Mouse (Mus musculus) lung, adult 2 months (tissue): ENCODE data around the gene Sprr2a3. TPM values are rescaled to one million over a fixed set of nuclear protein-coding genes. Genes with fewer than 3 reads are reported as not detected.
"Not testable (repeated sequence)": the region's sequence is repeated elsewhere in the genome, so short reads cannot be mapped to it uniquely, and the experiment has no call there.

Experiments
- DNase-seq: peaks from one replicate; pipeline ENCODE4 v3.0.0; 2022
- H3K4me1 ChIP-seq: fragments of 200-500 bp; 2 replicates; pipeline ENCODE4 v1.6.1; 2011; ENCODE audit warnings: low read length; ENCODE audit not compliant: control insufficient read depth, insufficient read depth
- H3K4me3 ChIP-seq: fragments of 200-500 bp; replicated peaks from 2 replicates; pipeline ENCODE3; 2011; ENCODE audit warnings: low read depth, mild to moderate bottlenecking, control low read depth, low read length; ENCODE audit errors: extremely low read depth
- WGBS: fragments of 180-500 bp; shearing (Covaris S2); methylation state at CpG from one replicate; pipeline ENCODE4 v1.1.7; 2018; 5-methylcytosine and 5-hydroxymethylcytosine counted together
- polyA plus RNA-seq: library from polyadenylated mRNA; depleted of rRNA; stranded (reverse); fragments of >200 nt; gene quantifications from 2 replicates; pipeline ENCODE4 v1.2.3, GENCODE M21; 2012; rRNA removed

Sprr2a3 gene
- 2.4 and 3.5 TPM in 2 replicates for polyA plus RNA-seq

- not testable (repeated sequence) for H3K4me1 ChIP-seq, H3K4me3 ChIP-seq, DNase-seq
- 87% methylated on average over 1 of the region's 1 CpGs for WGBS
Observed at GRCm38 (mm10) chr3:92285101-92285500, at the start of gene Sprr2a3. Gene Sprr2a3, plus strand, starts transcription at chr3:92285417.

- H3K4me1 ChIP-seq, H3K4me3 ChIP-seq, DNase-seq: not testable (repeated sequence)
- WGBS: no CpG with 5 or more reads among the region's 5 CpGs
Observed at GRCm38 (mm10) chr3:92236463-92237189, 48.6 kb upstream of the Sprr2a3 start.

GRCm38 (mm10) chr3:92238736-92239135 is 46.5 kb upstream of the Sprr2a3 start:
- H3K4me1 ChIP-seq, H3K4me3 ChIP-seq, DNase-seq: not testable (repeated sequence)

GRCm38 (mm10) chr3:92239197-92239596 is 46.0 kb upstream of the Sprr2a3 start:
- no CpG with 5 or more reads among the region's 1 CpGs for WGBS
- DNase-seq, H3K4me3 ChIP-seq, H3K4me1 ChIP-seq: not testable (repeated sequence)

GRCm38 (mm10) chr3:92244833-92245232 is 40.4 kb upstream of the Sprr2a3 start:
- not testable (repeated sequence) for H3K4me1 ChIP-seq, DNase-seq, H3K4me3 ChIP-seq

- H3K4me1 ChIP-seq, DNase-seq, H3K4me3 ChIP-seq: not testable (repeated sequence)
- no CpG with 5 or more reads among the region's 10 CpGs for WGBS
Observed at GRCm38 (mm10) chr3:92246245-92246644, 39.0 kb upstream of the Sprr2a3 start.

- not testable (repeated sequence) for H3K4me1 ChIP-seq, H3K4me3 ChIP-seq, DNase-seq
Observed at GRCm38 (mm10) chr3:92248494-92248893, 36.7 kb upstream of the Sprr2a3 start.

- not testable (repeated sequence) for H3K4me1 ChIP-seq, DNase-seq, H3K4me3 ChIP-seq
- 83% methylated on average over 1 of the region's 2 CpGs for WGBS
Observed at GRCm38 (mm10) chr3:92250450-92250849, 34.8 kb upstream of the Sprr2a3 start.

GRCm38 (mm10) chr3:92253860-92254259 is 31.4 kb upstream of the Sprr2a3 start:
- not testable (repeated sequence) for DNase-seq, H3K4me3 ChIP-seq, H3K4me1 ChIP-seq
- no CpG with 5 or more reads among the region's 8 CpGs for WGBS

- DNase-seq, H3K4me3 ChIP-seq, H3K4me1 ChIP-seq: not testable (repeated sequence)
Observed at GRCm38 (mm10) chr3:92258526-92258925, 26.7 kb upstream of the Sprr2a3 start.

GRCm38 (mm10) chr3:92263462-92263861 is 21.8 kb upstream of the Sprr2a3 start:
- no CpG with 5 or more reads among the region's 2 CpGs for WGBS
- not testable (repeated sequence) for H3K4me3 ChIP-seq, H3K4me1 ChIP-seq, DNase-seq

GRCm38 (mm10) chr3:92271414-92271985 is 13.7 kb upstream of the Sprr2a3 start:
- not testable (repeated sequence) for H3K4me3 ChIP-seq, H3K4me1 ChIP-seq, DNase-seq
- WGBS: no CpG with 5 or more reads among the region's 4 CpGs

- not testable (repeated sequence) for H3K4me3 ChIP-seq, DNase-seq, H3K4me1 ChIP-seq
Observed at GRCm38 (mm10) chr3:92273504-92273903, 11.7 kb upstream of the Sprr2a3 start.

- no CpG with 5 or more reads among the region's 1 CpGs for WGBS
- not testable (repeated sequence) for H3K4me3 ChIP-seq, H3K4me1 ChIP-seq, DNase-seq
Observed at GRCm38 (mm10) chr3:92274018-92274417, 11.2 kb upstream of the Sprr2a3 start.

- not testable (repeated sequence) for H3K4me3 ChIP-seq, H3K4me1 ChIP-seq, DNase-seq
Observed at GRCm38 (mm10) chr3:92279663-92280062, 5.6 kb upstream of the Sprr2a3 start.

GRCm38 (mm10) chr3:92280963-92281606 is 4.1 kb upstream of the Sprr2a3 start:
- not testable (repeated sequence) for H3K4me3 ChIP-seq, H3K4me1 ChIP-seq, DNase-seq
- WGBS: 26% methylated on average over 5 of the region's 12 CpGs
